Mouse (Mus musculus) embryonic facial prominence, embryonic 14.5 days (tissue): ENCODE measurements around the gene Mdm2. TPM values are rescaled to one million over a fixed set of nuclear protein-coding genes. Genes with fewer than 3 reads are reported as not detected.
"Not testable (repeated sequence)": the region's sequence is repeated elsewhere in the genome, so short reads cannot be mapped to it uniquely, and the experiment has no call there.

Experiments used
- ATAC-seq: fragments of 200-750 bp; cut with Nextera tagmentation; 2 replicates; pipeline ENCODE4 v1.8.0; 2017; ENCODE audit warnings: low read depth, moderate number of reproducible peaks, moderate TSS enrichment
- DNase-seq: peaks from one replicate; pipeline ENCODE4 v3.0.0-alpha.2; 2015; ENCODE audit warnings: low spot score
- H3K27ac ChIP-seq: fragments of 300-500 bp; sonication (generic); replicated peaks from 2 replicates; pipeline ENCODE4 v1.5.1; 2014; ENCODE audit warnings: low read depth, mild to moderate bottlenecking, low read length, moderate library complexity
- H3K27me3 ChIP-seq: fragments of 300-500 bp; sonication (generic); replicated peaks from 2 replicates; pipeline ENCODE4 v1.6.1; 2014; ENCODE audit warnings: low read length; ENCODE audit not compliant: control insufficient read depth, insufficient read depth
- H3K36me3 ChIP-seq: fragments of 300-500 bp; sonication (generic); 2 replicates; pipeline ENCODE4 v1.6.1; 2014; ENCODE audit warnings: low read length, mixed read lengths; ENCODE audit not compliant: control insufficient read depth, insufficient read depth
- H3K4me1 ChIP-seq: fragments of 300-500 bp; sonication (generic); 2 replicates; pipeline ENCODE4 v1.6.1; 2014; ENCODE audit warnings: antibody characterized with exemption, low read length; ENCODE audit not compliant: control insufficient read depth, insufficient read depth
- H3K4me2 ChIP-seq: fragments of 300-500 bp; sonication (generic); 2 replicates; pipeline ENCODE4 v1.6.1; 2014; ENCODE audit warnings: low read depth, mild to moderate bottlenecking, low read length, moderate library complexity, mixed read lengths
- H3K4me3 ChIP-seq: fragments of 300-500 bp; sonication (generic); 2 replicates; pipeline ENCODE4 v1.5.1; 2014; ENCODE audit warnings: low read depth, mild to moderate bottlenecking, low read length
- H3K9ac ChIP-seq: fragments of 300-500 bp; sonication (generic); 2 replicates; pipeline ENCODE4 v1.6.1; 2014; ENCODE audit warnings: low read depth, mild to moderate bottlenecking, low read length, moderate library complexity, mixed read lengths
- H3K9me3 ChIP-seq: fragments of 300-500 bp; sonication (generic); 2 replicates; pipeline ENCODE4 v1.6.1; 2016; ENCODE audit warnings: low read length; ENCODE audit not compliant: control insufficient read depth
- WGBS: fragments of 180-500 bp; shearing (Covaris S2); extraction: QIAGEN DNeasy Blood & Tissue Kit; methylation state at CpG from one replicate; pipeline ENCODE4 v1.1.7; 2014; 5-methylcytosine and 5-hydroxymethylcytosine counted together
- polyA plus RNA-seq: library from polyadenylated mRNA; unstranded; fragments of >200 nt; fragmentation: Nextera tagmentation; extraction: Ambion mirVana; gene quantifications from 2 replicates; pipeline ENCODE4 v1.2.1, GENCODE M21; 2014

The Mdm2 gene
- polyA plus RNA-seq, 1 experiment from 2014 or later: 34.1 TPM

GRCm38 (mm10) chr10:117742618-117743017 lies 32.1 kb upstream of the Mdm2 start:
- no peak overlapping the region for H3K4me2 ChIP-seq

DNA sequence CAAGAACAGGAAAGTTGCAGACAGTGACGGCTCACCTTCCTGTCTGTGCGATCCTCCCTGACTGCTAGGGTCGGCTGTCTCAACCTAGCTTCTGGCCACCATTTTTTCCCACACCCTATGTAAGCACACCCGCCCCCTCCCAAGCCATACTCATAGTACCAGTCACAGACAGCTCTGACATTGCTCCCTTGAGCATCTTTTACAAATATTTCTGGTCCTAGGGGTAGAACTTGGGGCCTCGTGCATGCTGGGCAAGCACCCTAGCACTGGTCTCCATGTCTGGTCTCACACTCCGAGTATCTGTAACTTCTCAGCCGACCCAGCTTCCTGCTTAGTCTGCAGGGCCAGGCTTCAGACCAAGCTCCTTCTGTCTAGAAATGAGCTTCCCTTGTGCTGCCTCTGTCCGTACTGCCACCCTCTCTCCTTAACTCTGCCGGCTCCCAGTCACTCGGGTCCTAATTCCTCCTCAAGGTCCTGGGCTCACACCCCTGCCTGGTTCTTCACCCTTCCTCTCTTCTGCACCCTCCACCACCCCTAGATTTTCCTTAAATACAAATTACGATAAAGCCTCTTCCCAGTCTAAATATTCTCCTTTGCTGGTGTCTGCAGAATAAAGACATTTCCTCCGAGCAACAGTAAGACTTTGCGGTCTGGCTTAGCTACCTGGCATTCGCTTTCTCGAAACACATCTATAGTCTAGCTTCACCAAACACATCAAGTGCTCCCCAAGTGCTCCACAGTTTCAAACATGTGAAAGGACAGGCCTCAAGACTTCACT lies 31.3 kb upstream of the Mdm2 start:
- Histone ChIP-seq H3K4me2 (peak overlapping the region; percentile 34), H3K4me1 (peaks cover 9% of the 10 kb centered on the region), H3K27ac (peak overlapping the region; percentile 86), H3K9me3 (no peaks in the 10 kb centered on the region), H3K36me3 (peaks cover 41% of the 10 kb centered on the region), H3K4me3 (peak overlapping the region; percentile 3; the same call in 1 of the 2 replicates), H3K27me3 (no peaks in the 10 kb centered on the region), H3K9ac (peak overlapping the region; percentile 45)
- DNase-seq (no peak), ATAC-seq (no peak)
- WGBS: 68% methylated on average over 15 of the region's 15 CpGs

More at GRCm38 (mm10) chr10:117742618-117743017, 32.1 kb upstream of the Mdm2 start:
- H3K36me3 ChIP-seq: peaks cover 35% of the 10 kb centered on the region
- 88% methylated on average over 4 of the region's 4 CpGs for WGBS
- H3K9ac ChIP-seq: no peak overlapping the region
- no peaks in the 10 kb centered on the region for H3K27me3 ChIP-seq
- no peak for ATAC-seq
- no peak for DNase-seq
- H3K4me3 ChIP-seq: no peak overlapping the region
- peaks cover 9% of the 10 kb centered on the region for H3K4me1 ChIP-seq
- H3K27ac ChIP-seq: 0 out of 2 replicates have a peak overlapping the region, but pooled peaks have one; percentile 86
- no peaks in the 10 kb centered on the region for H3K9me3 ChIP-seq

DNA sequence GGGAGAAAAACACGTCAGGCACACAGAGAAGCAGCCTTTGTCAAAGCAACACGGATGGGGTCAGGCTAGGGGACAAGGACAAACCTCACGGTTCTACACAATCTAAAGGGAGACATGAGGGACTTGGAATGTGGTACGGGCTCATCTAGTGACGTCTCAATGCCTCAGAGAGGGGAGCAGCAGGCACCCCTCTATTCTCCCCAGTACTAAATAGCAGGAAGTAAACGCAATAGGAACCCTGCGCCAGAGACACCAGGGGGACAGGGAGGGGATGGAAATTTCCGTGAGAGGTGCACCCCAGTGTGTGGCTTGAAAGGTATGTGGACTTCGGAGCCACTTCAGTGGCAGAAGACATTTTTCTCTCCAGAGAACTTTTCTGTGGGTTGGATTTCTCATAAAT lies 30.4 kb upstream of the Mdm2 start:
- peaks cover 9% of the 10 kb centered on the region for H3K4me1 ChIP-seq
- H3K9ac ChIP-seq: peak overlapping the region; percentile 45
- H3K9me3 ChIP-seq: no peaks in the 10 kb centered on the region
- ATAC-seq: peak; percentile 8; the same call in 1 of the 2 replicates
- H3K4me2 ChIP-seq: peak overlapping the region; percentile 34; the same call in 1 of the 2 replicates
- H3K4me3 ChIP-seq: no peak overlapping the region
- no peaks in the 10 kb centered on the region for H3K27me3 ChIP-seq
- H3K27ac ChIP-seq: peak overlapping the region; percentile 86
- 66% methylated on average over 9 of the region's 9 CpGs for WGBS
- no peak for DNase-seq
- H3K36me3 ChIP-seq: peaks cover 49% of the 10 kb centered on the region

DNA sequence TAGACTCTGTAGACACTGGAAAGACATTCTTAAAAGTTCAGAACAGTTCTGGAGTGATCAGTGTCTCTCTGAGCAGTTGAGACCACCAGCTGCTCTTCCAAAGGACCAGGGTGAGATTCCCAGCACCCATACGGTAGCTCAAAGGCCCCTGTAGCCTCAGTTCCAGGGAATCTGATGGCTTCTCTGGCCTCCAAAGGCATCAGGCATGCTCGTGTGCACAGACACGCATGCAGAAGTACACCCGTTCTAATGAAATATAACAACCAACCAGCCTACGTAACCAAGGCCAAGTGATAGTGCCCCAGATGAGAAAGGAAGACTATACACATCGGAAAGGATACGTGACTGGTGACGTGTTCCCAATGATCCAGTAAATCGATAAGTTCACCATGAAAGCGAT lies 29.6 kb upstream of the Mdm2 start:
- WGBS: 96% methylated on average over 10 of the region's 10 CpGs
- Histone ChIP-seq H3K27ac (no peak overlapping the region), H3K36me3 (peaks cover 49% of the 10 kb centered on the region)

GRCm38 (mm10) chr10:117739648-117739948 lies 29.0 kb upstream of the Mdm2 start:
- Histone ChIP-seq H3K27ac (no peak overlapping the region), H3K9me3 (no peaks in the 10 kb centered on the region), H3K27me3 (no peaks in the 10 kb centered on the region), H3K36me3 (peaks cover 49% of the 10 kb centered on the region), H3K9ac (no peak overlapping the region), H3K4me3 (no peak overlapping the region), H3K4me2 (no peak overlapping the region), H3K4me1 (peaks cover 4% of the 10 kb centered on the region)
- ATAC-seq (no peak), DNase-seq (no peak)
- WGBS: 95% methylated on average over 6 of the region's 6 CpGs

More for the DNA sequence above, 29.6 kb upstream of the Mdm2 start:
- H3K4me3 ChIP-seq: no peak overlapping the region
- H3K27me3 ChIP-seq: no peaks in the 10 kb centered on the region
- DNase-seq (no peak), ATAC-seq (no peak)
- H3K4me2 ChIP-seq: no peak overlapping the region
- H3K9me3 ChIP-seq: no peaks in the 10 kb centered on the region
- H3K9ac ChIP-seq: no peak overlapping the region
- H3K4me1 ChIP-seq: peaks cover 8% of the 10 kb centered on the region

DNA sequence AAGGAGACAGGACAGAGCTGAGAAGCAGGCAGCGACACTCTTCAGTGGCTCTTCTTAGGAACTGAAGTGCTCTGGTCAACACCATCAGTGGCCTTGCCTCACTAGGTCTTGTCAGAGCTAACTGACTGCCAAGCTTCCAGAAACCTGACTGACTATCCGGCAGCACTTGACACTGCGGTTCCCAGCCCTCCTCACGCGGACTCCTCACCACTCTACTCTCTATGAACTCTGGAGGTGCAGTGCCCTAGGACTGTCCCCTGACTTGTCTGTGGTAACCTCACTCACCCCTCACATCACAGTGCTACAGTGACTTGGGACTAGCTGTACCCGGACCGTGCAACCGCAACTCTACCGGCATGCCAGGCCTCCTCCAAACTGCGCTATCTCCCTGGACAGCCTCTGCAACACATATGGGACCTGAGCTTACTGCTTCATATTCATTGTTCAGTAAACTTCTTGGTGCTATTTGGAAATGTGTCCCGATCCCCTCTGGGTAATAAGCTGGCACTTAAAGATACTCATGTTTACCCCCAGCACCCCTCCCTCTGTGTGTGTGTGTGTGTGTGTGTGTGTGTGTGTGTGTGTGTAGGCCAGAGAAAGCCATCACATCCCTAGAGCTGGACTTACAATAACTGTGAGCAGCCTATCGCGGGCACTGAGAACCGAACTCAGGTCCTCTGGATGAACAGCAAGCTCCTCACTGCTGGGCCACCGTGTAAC lies 28.5 kb upstream of the Mdm2 start:
- no peak overlapping the region for H3K27ac ChIP-seq
- H3K9ac ChIP-seq: no peak overlapping the region
- H3K4me2 ChIP-seq: no peak overlapping the region
- DNase-seq (no peak), ATAC-seq (no peak)
- no peak overlapping the region for H3K4me3 ChIP-seq
- 99% methylated on average over 15 of the region's 15 CpGs for WGBS
- no peaks in the 10 kb centered on the region for H3K9me3 ChIP-seq
- H3K27me3 ChIP-seq: no peaks in the 10 kb centered on the region
- H3K4me1 ChIP-seq: peaks cover 4% of the 10 kb centered on the region
- peaks cover 49% of the 10 kb centered on the region for H3K36me3 ChIP-seq

GRCm38 (mm10) chr10:117738140-117738921 lies 27.8 kb upstream of the Mdm2 start:
- Histone ChIP-seq H3K27ac (no peak overlapping the region), H3K27me3 (no peaks in the 10 kb centered on the region), H3K4me1 (no peaks in the 10 kb centered on the region), H3K4me2 (no peak overlapping the region), H3K36me3 (peaks cover 45% of the 10 kb centered on the region), H3K9ac (no peak overlapping the region), H3K4me3 (no peak overlapping the region), H3K9me3 (no peaks in the 10 kb centered on the region)
- DNase-seq (no peak), ATAC-seq (no peak)
- WGBS: 85% methylated on average over 13 of the region's 13 CpGs

GRCm38 (mm10) chr10:117737498-117737897 lies 26.9 kb upstream of the Mdm2 start:
- not testable (repeated sequence) for H3K27ac ChIP-seq, H3K9me3 ChIP-seq, DNase-seq, ATAC-seq, H3K27me3 ChIP-seq, H3K9ac ChIP-seq, H3K4me3 ChIP-seq, H3K4me2 ChIP-seq, H3K4me1 ChIP-seq
- H3K36me3 ChIP-seq: peaks cover 43% of the 10 kb centered on the region
- 97% methylated on average over 8 of the region's 8 CpGs for WGBS
